Mouse (Mus musculus) heart, adult 8-10 months (tissue): ENCODE data around the gene Arhgef39. TPM values are rescaled to one million over a fixed set of nuclear protein-coding genes. Genes with fewer than 3 reads are reported as not detected.
A peak's percentile ranks its signal among the peaks of the same experiment; 100 is the strongest.
"Not testable (repeated sequence)": the region's sequence is repeated elsewhere in the genome, so short reads cannot be mapped to it uniquely, and the experiment has no call there.

Source experiments
- DNase-seq: peaks from one replicate; pipeline ENCODE4 v3.0.0; 2022; ENCODE audit warnings: low spot score
- total RNA-seq, 4 experiments: library from RNA; stranded (reverse); gene quantifications; 2 replicates each; pipeline ENCODE4 v1.2.4; 2022

The Arhgef39 gene
- total RNA-seq, 4 experiments from 2014 or later = not detected

DNA sequence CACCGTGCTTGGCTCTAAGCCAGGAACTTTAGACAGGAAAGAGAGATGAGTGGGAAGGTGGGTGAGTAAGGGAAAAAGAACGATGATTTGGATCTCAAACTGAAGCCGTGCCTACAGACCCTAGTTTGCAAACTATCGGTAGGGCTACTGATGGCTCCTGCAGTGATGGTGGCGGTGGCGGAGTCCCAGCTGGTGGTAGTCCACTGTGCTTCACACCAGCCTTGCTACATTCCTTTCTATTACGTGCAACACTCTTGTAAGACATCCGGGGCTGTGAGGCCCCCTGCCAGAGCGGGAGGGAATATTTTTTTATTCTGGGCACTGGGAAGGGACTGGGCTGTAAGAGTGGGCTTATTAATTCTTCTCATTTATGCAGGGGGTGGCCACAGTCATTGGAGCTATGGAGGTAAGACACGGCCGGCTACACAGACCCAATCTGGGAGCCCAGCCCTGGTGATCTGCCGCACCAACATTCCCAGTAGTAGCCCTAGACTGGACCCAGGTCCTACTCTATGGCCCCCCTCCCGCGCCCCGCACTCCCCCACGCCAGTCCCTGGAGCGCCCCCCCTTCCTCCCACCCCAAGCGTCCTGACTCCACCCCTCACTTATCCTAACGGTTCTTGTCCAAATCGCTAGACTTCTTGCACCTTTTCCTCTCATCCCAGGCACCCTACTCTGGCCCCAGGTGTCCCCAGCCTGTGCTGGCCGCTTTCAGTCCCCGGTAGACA is 8.6 kb upstream of the Arhgef39 start:
- no peak for DNase-seq

- no peak for DNase-seq
These were observed 7.2 kb upstream of the Arhgef39 start, which contains the start of gene Car9 for GRCm38 (mm10) chr4:43506536-43507185. Car9 (plus strand) TSS chr4:43506966.

- no peak for DNase-seq
These were observed 6.6 kb upstream of the Arhgef39 start for GRCm38 (mm10) chr4:43506074-43506473.

GRCm38 (mm10) chr4:43504269-43504668 is 4.8 kb upstream of the Arhgef39 start:
- no peak for DNase-seq

DNA sequence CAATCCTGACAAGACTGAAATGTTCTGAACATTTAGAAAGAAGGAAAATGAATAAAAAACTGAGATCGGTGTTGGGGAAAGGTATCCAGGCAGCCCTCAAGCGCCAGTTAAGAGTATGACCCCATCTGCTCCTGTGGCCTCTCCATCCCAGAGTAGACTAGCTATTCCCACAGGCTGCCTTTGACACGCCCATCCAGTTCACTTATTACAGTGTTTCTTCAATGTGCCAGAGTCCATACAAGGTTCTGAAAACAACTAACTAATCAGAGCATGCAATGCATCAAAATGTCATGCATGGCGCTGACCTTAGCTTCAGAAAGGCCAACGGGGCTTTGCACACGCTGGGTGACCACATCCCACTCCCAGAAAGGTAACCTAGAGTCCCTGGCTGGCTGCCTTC is 4.0 kb upstream of the Arhgef39 start:
- no peak for DNase-seq

GRCm38 (mm10) chr4:43503041-43503440 is 3.5 kb upstream of the Arhgef39 start:
- DNase-seq = no peak

- DNase-seq = no peak
These were observed 512 bp downstream of the Arhgef39 start for GRCm38 (mm10) chr4:43498983-43499382.

DNA sequence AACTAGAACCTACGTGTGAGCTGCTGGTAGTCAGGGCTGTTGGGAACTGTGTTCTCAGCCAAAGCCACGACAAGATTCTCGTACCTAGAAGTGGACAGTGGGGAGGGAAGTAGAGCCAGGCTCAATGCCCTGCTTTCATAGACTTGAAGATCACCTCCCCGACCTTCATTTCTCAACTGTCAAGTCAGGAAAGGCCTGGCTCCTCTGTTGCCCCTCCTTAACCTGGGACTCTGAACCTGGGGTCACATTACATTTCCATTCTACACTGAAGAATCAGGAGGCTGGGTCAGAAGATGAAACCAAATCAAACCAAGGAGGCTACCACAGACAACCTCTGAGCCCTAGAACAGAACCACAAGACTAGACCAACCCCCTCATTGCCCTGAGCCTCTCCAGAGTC is 1.5 kb downstream of the Arhgef39 start:
- DNase-seq = no peak

DNA sequence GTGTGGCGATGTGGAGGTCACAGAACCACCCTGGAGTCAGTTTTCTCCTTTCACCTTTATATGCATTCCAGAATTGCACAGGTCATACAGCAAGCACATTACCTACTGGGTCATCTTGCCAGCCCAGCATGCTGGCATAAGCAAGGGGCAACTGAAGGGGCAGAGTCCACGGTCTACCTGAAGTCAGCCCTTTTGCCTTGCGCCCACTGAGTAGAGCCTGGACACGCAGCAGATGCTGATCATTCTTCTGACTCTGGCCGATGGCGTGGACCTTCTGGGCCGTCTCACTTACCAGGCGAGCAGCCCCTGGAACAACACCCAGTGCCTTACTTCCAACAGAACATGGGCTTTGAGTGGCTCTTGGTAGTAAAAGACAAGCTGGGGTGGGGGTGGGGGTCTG is 2.1 kb downstream of the Arhgef39 start:
- DNase-seq = no peak

GRCm38 (mm10) chr4:43496587-43496986 is 2.9 kb downstream of the Arhgef39 start:
- DNase-seq = no peak

DNA sequence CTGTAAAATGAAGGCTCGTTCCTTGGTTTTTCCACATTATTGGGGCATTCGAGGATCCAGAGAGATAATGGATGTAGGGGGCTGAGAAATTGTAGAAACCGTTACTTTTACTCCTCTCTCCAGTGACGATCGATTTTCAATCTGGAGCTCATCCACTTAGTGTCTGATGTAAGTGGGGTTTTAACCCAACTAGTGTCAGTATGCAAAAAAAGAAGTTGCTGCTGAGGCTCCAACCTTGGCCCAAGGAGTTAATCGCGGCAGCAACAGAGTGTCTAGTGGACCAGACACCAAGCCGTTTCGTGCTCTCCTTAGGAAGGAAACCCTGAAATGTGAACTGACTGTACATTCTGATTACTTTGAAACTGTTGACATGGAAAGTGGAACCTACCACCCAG is 5.7 kb downstream of the Arhgef39 start:
- DNase-seq = no peak

DNA sequence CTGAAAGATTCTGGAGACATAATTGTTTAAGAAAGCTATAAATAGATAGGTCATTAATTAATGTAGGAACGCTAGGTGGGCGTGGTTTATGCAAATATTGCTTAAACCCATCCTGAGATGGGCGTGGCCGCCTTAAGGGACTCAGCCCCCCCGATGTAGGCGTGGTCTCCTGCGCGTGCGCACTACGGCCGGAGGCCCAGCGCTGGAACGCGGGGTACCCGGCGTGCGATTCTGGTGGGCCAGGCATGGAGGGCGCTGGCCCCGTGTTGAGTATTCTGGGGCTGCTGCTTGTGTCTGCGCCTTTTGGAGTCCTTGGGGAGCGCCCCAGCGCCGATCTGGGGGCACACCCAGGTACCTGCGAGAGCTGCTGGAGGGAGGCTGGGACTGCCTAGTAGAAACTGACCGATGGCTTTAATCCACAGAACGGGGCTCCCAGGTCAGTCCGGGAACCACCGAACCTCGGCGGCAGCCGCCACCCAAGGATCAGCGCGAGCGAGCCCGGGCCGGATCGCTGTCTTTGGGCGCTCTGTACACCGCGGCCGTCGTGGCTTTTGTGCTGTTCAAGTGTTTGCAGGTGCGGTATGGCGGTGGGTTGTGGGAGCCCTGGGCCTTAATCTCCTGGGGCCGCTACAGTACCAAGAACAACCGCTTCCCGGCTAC is 6.2 kb downstream of the Arhgef39 start:
- DNase-seq = peak; percentile 97

- peak; percentile 93 for DNase-seq
These were observed 6.7 kb downstream of the Arhgef39 start, which contains the start of gene Ccdc107 for GRCm38 (mm10) chr4:43492821-43493185. Ccdc107 (plus strand) TSS chr4:43492900.

- DNase-seq = no peak
These were observed 7.2 kb downstream of the Arhgef39 start for GRCm38 (mm10) chr4:43492101-43492820.

GRCm38 (mm10) chr4:43490801-43491200 is 8.7 kb downstream of the Arhgef39 start:
- no peak for DNase-seq

- DNase-seq = no peak
These were observed 9.9 kb downstream of the Arhgef39 start for GRCm38 (mm10) chr4:43489611-43490010.

DNA sequence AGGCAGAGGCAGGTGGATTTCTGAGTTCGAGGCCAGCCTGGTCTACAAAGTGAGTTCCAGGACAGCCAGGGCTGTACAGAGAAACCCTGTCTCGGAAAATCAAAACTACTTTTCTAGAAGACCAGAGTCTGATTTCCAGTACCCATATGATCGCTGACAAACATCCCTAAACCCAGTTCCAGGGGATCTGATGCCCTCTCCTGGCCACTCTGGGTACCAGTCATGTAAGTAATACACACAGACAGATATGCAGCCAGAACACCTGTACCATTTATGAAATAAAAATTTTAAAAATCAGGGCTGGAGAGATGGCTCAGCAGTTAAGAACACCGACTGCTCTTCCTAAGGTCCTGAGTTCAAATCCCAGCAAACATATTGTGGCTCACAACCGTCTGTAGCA is 13.8 kb downstream of the Arhgef39 start:
- DNase-seq = not testable (repeated sequence)

DNA sequence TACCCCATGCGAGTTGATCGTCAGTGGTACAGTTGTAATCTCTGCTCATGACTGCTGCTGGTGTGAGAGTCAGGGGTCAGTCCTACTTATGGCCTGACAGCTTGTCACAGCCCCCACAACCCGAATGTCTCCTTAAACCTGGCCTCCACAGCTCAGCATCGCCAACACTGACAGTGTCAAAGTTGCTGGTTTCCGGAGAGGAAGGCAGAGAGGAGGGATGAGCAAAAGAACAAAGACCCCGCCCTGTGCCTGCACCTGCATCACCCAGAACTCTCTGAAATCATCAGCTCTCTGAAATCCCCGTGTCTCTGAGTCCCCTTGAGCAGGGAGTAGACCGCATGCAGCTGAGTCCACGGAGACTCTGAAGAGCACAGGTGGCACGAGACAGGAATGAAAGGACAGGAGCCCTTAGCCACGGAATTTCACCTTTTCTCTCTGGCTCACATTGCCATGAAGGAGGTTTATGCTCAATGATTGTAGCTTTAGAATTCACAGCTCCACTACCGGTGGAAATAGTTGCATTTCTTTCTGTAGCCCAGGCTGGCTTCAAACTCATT is 15.9 kb downstream of the Arhgef39 start, which contains the start of gene Sit1:
Sit1 (minus strand) TSS at position 200 of the 557 bp plus-strand sequence.
- DNase-seq = no peak

- DNase-seq = no peak
These were observed 16.9 kb downstream of the Arhgef39 start for GRCm38 (mm10) chr4:43482591-43482990.

DNA sequence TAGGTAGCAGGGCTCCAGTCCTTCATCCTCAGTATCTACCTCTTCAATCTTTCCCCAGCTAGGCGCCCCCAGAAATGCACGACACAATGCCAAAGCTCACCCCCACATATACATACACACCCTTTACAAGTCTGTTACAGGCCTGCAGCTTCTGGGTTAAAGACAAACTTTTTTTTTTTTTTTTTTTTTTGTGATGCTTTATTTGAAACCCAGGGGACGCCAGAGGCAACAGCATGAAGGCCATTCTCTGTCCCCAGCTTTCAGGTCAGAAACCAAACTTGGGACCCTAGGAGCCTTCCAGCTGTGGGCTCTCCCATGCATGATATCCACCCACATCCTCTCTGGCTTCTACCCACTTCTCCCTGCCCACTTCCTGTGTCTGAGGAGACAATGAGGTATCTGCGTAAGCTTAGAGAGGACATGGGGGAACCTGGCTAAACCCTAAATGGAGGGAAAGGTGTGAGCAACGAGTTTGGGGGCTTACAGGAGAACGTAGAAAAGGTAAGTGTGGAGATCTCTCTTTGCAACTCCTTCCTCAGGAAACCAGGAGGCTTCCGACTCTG is 17.5 kb downstream of the Arhgef39 start:
- DNase-seq = no peak

DNA sequence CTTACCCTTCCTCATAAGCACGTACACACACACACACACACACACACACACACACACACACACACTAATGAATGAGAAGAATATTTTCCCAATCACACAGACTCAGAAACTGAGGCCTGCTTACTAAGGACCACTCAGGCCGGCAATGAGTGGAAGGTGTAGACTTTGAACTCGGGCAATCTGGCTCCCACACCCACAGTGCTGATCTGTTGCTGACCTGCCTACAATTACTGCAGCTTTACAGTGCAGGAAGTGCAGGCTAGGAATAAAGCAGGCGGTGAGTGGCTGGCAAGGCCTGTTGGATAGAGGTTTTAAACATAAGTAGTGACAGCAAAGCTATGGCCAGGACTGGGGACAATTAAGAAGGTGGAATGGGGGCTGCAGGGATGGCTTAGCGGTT is 18.5 kb downstream of the Arhgef39 start:
- no peak for DNase-seq
